Mouse (Mus musculus) brain, embryonic 14.5 days (tissue): ENCODE results near the gene Chka. TPM values are rescaled to one million over a fixed set of nuclear protein-coding genes. Genes with fewer than 3 reads are reported as not detected.

Experiments used
- DNase-seq: peaks from one replicate; pipeline ENCODE4 v3.0.0-alpha.2; 2011; ENCODE audit warnings: low read depth
- CTCF ChIP-seq: fragments of 200-500 bp; IDR thresholded peaks from 2 replicates; pipeline ENCODE4 v1.5.1; 2012; ENCODE audit warnings: inconsistent platforms, mild to moderate bottlenecking, moderate library complexity, borderline replicate concordance; ENCODE audit not compliant: insufficient read depth, insufficient read length; ENCODE audit errors: extremely low read depth
- POLR2A ChIP-seq: fragments of 200-500 bp; IDR thresholded peaks from 2 replicates; pipeline ENCODE4 v1.6.1; 2012; ENCODE audit warnings: mild to moderate bottlenecking, inconsistent platforms, borderline replicate concordance; ENCODE audit not compliant: poor library complexity, insufficient read depth, insufficient read length, severe bottlenecking; ENCODE audit errors: extremely low read depth
- polyA plus RNA-seq: library from polyadenylated mRNA; depleted of rRNA; stranded (reverse); fragments of >200 nt; gene quantifications from 2 replicates; pipeline ENCODE4 v1.2.3, GENCODE M21; 2012

The Chka gene
- polyA plus RNA-seq, 1 experiment: 79.9 TPM

DNA sequence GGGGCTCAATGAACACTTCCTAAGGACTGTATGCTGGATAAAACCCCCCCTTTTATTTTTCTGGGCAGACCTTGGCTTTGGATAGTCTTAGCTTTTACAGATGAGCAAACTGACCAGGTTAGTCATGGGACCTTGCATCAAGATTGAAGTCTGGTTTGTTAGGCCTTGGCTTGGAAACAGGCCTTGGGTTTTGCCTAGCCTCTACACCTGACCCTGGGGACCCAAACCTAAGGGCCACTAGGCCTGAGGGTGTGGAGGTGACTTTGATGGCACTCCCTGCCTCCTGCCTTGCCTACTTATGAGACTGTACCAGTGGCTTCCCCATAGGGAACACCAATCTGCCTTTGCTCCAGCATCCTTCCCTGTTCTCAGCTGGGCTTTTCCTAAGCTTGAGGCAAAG is 68.4 kb downstream of the Chka start:
- no peak for DNase-seq
- TF ChIP-seq CTCF (no peak), POLR2A (no peak)

DNA sequence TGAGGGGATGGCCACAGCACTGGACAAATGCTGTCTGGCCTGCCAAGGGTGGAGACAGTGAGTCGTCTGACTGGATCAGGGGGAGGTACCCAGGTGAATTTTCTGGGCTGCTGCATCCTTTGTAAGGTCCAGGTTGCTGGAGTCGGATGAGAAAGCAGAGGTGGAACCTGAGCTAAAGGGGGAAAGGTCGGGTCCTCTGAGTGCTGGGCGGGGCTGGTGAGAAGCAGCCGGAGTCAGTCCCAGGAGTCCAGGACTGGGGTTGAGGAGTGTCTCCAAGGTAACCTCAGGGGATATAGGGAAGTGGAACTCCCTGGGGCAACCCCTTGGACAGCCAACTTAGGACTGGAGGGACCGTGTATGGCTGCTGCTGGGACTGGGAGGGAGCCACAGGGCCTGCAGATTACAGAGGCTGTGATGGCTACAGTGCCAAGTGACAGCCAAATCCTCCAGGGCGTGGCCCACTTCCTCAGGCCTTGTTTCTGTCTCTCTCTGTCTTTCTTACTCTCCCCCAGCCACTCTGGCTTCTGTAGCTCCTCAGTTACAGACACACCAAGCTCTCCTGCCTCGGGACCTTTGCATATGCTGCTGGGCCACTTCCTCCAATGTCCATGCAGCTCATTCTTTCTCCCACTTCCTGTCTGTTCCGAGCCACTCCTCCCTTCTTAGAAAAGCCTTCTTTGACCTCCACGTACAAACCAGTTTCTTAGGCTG is 71.2 kb downstream of the Chka start:
- no peak for DNase-seq
- no peak for TF ChIP-seq POLR2A
- TF ChIP-seq CTCF: no peak

DNA sequence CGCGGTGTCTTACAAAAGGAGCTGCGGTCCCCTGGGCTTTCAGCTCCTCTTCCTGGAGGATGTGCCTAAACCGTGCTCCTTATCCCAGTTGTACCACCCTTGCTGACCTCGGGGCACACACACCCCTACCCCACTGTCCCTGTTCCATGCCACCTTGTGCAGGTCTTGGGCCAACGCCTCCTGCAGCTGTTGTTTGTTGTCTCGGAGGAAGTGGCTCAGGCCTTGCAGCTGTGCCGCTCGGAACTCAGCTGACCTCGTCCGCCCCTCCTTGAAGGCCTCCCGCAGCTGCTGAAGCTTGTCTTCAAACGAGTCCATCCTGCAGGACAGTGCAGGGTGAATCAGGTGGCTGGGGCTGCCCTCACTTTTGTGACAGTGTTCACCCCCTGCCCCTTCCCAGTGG is 72.0 kb downstream of the Chka start:
- TF ChIP-seq CTCF: no peak
- TF ChIP-seq POLR2A: no peak

DNA sequence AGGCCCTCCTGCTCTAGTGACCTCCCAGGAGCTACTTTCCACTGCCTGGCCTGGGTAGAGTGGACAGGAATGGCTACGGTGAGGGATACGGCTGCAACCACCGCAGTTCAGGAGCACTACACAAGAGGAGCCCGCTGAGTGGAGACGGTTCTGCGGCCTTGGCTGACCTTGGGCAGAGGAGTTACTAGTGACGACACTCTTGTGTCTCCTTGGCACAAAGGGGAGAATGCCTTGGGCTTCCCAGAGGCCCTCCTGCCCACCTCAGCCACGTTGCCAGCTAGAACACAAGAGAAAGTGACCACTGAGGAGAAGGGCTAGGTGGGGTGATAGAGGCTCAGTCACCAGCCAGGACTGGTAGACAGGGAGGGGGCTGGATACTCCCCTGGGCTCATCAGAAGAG is 72.6 kb downstream of the Chka start:
- DNase-seq: no peak
- TF ChIP-seq POLR2A: no peak
- TF ChIP-seq CTCF: no peak

More for the DNA sequence above, 72.0 kb downstream of the Chka start:
- no peak for DNase-seq

- TF ChIP-seq CTCF (no peak), POLR2A (no peak)
- no peak for DNase-seq
Measured at GRCm38 (mm10) chr19:3924868-3925267, 73.3 kb downstream of the Chka start.

- DNase-seq: no peak
- TF ChIP-seq CTCF (no peak), POLR2A (no peak)
Measured at GRCm38 (mm10) chr19:3925859-3926258, 74.3 kb downstream of the Chka start.

- no peak for DNase-seq
- no peak for TF ChIP-seq POLR2A
- no peak for TF ChIP-seq CTCF
Measured at GRCm38 (mm10) chr19:3926279-3926678, 74.7 kb downstream of the Chka start.

GRCm38 (mm10) chr19:3926685-3927084 is 75.1 kb downstream of the Chka start:
- TF ChIP-seq POLR2A (no peak), CTCF (no peak)
- DNase-seq: no peak

GRCm38 (mm10) chr19:3927989-3928388 is 76.4 kb downstream of the Chka start:
- DNase-seq: no peak
- TF ChIP-seq CTCF (no peak), POLR2A (no peak)

GRCm38 (mm10) chr19:3928779-3929178 is 77.2 kb downstream of the Chka start:
- DNase-seq: no peak
- TF ChIP-seq POLR2A: no peak
- no peak for TF ChIP-seq CTCF

GRCm38 (mm10) chr19:3929211-3929941 is 77.8 kb downstream of the Chka start, which contains the start of gene Aldh3b1:
TSS of gene Aldh3b1 (minus strand) at chr19:3929808.
- TF ChIP-seq CTCF (no peak), POLR2A (no peak)

More at GRCm38 (mm10) chr19:3929211-3929941, 77.8 kb downstream of the Chka start, which contains the start of gene Aldh3b1:
- peak; percentile 72 for DNase-seq
